ENCODE assay signal across 8 mouse cellular contexts in the genomic region with DNA sequence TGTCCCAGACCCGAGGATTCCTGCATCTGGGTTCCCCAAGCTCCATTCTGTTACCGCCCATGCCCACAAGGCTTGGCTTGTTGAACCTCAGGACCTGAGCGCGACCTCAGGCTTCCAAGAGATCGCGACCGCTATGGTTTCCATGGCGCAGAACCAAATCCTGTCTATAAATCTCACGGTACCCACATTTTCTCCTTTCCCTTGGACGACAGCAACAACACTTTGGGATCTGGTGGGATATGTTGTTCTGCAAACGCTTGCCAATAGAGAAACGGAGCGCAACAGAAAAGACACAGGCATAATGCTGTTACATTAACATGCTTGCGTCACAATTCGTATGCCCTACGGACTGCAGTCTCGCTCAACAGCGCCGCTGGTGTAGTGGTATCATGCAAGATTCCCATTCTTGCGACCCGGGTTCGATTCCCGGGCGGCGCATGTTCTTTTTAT. TPM values are rescaled to one million over a fixed set of nuclear protein-coding genes. Genes with fewer than 3 reads are reported as not detected.
DNase-seq lines count a peak whose midpoint lies in the region; ATAC-seq lines count a peak whose summit lies in the region.

A gene (plus strand): TSS at position 354 of the 450 bp plus-strand sequence.

- peak; percentile 80 for ATAC-seq in inflammation-experienced regulatory T-cells, adult 6 months

- peak; percentile 91 for DNase-seq in adrenal gland, adult 2 months
- peak; percentile 89 for DNase-seq in embryo, embryonic 11 days
- DNase-seq in gastrocnemius, postnatal 25 days: peak; percentile 80
- peak; percentile 81 to 100 for DNase-seq in left cerebral cortex, adult 9 months (ENCODE audit: low spot score in 2 of 2)
- DNase-seq in right cerebral cortex, adult 2 months (ENCODE audit: low spot score in 2 of 2): peak; percentile 100
- peak; percentile 79 for DNase-seq in urinary bladder, postnatal 10 days (ENCODE audit: low spot score)

- H3K9me3 ChIP-seq in megakaryocyte, embryonic 14.5 days: no peaks in the 10 kb centered on the region

- H3K36me3 ChIP-seq in megakaryocyte, embryonic 14.5 days (replicated peaks; ENCODE audit: low read length): peaks cover 28% of the 10 kb centered on the region

- H3K4me1 ChIP-seq in megakaryocyte, embryonic 14.5 days: peaks cover 55% of the 10 kb centered on the region

- H3K4me3 ChIP-seq in megakaryocyte, embryonic 14.5 days (replicated peaks): peak within 1 kb of the TSS; percentile 100

- no peaks in the 10 kb centered on the region for H3K27me3 ChIP-seq in megakaryocyte, embryonic 14.5 days (replicated peaks)

RNA-seq across cellular contexts. Expression of the gene that starts here (rescaled TPM):
- total RNA-seq in adrenal gland, adult 2 months (2021): 100 to 1,000 TPM in 1 of 2 experiments, 10 to 100 TPM in 1; 90.9 to 141 TPM
- polyA plus RNA-seq in adrenal gland, adult 2 months (2012; rRNA removed): 350 and 376 TPM in 2 replicates
- 10 to 100 TPM; 31.9 to 37.0 TPM for total RNA-seq in gastrocnemius, postnatal 25 days (2021)
- polyA plus RNA-seq in inflammation-experienced regulatory T-cells, adult 6 months (2017; shearing (Covaris generic)): 100 to 1,000 TPM in 1 of 3 experiments, 10 to 100 TPM in 2; 91.1 to 121 (median 98.2) TPM
- 22.6 and 23.9 TPM in 2 replicates for polyA plus RNA-seq in megakaryocyte, embryonic 14.5 days (2012; ENCODE audit: insufficient read depth, low replicate concordance)

Comparison
In these comparisons a context has a peak if more than half of its experiments do, and no peak if none do; other contexts are left out.
1. Peak in every context shown above with its lines: DNase-seq, ATAC-seq and H3K4me3 ChIP-seq.